Mouse (Mus musculus): Measurements from ENCODE around the gene Socs3. TPM values are rescaled to one million over a fixed set of nuclear protein-coding genes. Genes with fewer than 3 reads are reported as not detected.

Gene Socs3
- polyA plus RNA-seq, 1 experiment from 2014 or later: 19.1 TPM

DNA sequence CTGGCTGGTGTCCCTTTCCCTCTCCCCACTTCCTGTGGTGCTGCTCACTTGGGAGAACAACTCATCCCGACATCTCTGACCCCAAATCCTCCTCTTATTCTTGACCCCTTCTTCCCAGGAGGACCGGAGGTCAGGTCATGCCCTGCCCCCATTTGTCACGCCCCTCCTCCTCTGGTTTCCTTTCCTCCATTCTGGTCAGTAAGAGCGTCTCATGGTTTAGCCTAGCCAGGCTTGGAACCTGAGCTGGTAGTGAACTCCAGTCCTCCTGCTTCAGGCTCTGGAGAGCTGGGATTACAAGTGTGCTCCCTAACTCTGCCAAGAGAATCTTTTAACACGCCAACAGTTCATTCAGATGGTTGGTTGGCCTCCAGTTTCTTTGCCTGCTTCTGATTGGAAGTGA, 50.6 kb downstream of the Socs3 start:
- ATAC-seq: no peak
- Histone ChIP-seq H3K9me3 (no peaks in the 10 kb centered on the region), H3K4me3 (replicated peaks) (no peak overlapping the region), H3K4me1 (replicated peaks) (peaks cover 10% of the 10 kb centered on the region; the same call in 1 of the 2 replicates), H3K27ac (no peak overlapping the region), H3K4me2 (replicated peaks) (no peak overlapping the region), H3K27me3 (replicated peaks) (no peaks in the 10 kb centered on the region), H3K36me3 (no peaks in the 10 kb centered on the region), H3K9ac (no peak overlapping the region)
- WGBS: 23% methylated on average over 5 of the region's 5 CpGs

DNA sequence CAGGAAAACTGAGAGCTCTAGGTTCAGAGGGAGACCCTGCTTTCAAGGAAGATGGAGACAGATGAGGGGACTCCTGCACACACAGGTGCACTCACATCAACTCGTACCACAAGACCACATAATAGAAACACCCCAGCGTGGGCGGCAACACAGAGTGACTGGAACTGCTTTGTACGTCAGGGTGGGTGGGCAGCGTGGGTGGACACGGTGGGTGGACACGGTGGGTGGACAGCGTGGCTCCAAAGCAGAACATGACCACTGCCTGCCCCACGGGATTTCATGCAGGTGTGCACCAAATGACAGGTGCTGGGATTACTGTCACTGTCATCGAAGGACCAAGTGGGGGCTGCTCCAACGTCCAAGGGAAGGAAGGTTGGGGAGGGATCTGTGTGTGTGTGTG, 51.3 kb downstream of the Socs3 start:
- Histone ChIP-seq H3K4me2 (replicated peaks) (no peak overlapping the region), H3K4me1 (replicated peaks) (peaks cover 11% of the 10 kb centered on the region; the same call in 1 of the 2 replicates), H3K27me3 (replicated peaks) (no peaks in the 10 kb centered on the region), H3K9ac (no peak overlapping the region), H3K27ac (no peak overlapping the region), H3K36me3 (no peaks in the 10 kb centered on the region), H3K4me3 (replicated peaks) (no peak overlapping the region), H3K9me3 (no peaks in the 10 kb centered on the region)
- 80% methylated on average over 11 of the region's 11 CpGs for WGBS
- no peak for ATAC-seq

Other genes starting within 250 kb of the Socs3 start
- 6.6 and 7.7 TPM in 2 replicates for gene Tmc8, start 188.0 kb downstream of the Socs3 start, polyA plus RNA-seq (2015; fragmentation: Nextera tagmentation; extraction: Ambion mirVana)
- 28.3 and 34.7 TPM in 2 replicates for gene Tmc6, start 187.8 kb downstream of the Socs3 start, polyA plus RNA-seq (2015; fragmentation: Nextera tagmentation; extraction: Ambion mirVana)
- 1.1 and 1.2 TPM in 2 replicates for gene 6030468B19Rik, start 172.4 kb downstream of the Socs3 start, polyA plus RNA-seq (2015; fragmentation: Nextera tagmentation; extraction: Ambion mirVana)
- gene Gm20708, start 160.4 kb downstream of the Socs3 start, polyA plus RNA-seq (2015; fragmentation: Nextera tagmentation; extraction: Ambion mirVana): 0.26 and 0.38 TPM in 2 replicates
- gene Syngr2, start 160.4 kb downstream of the Socs3 start, polyA plus RNA-seq (2015; fragmentation: Nextera tagmentation; extraction: Ambion mirVana): 135 and 151 TPM in 2 replicates
- gene Afmid, start 144.1 kb downstream of the Socs3 start, polyA plus RNA-seq (2015; fragmentation: Nextera tagmentation; extraction: Ambion mirVana): 8.3 and 8.9 TPM in 2 replicates
- gene Tk1, start 144.0 kb downstream of the Socs3 start, polyA plus RNA-seq (2015; fragmentation: Nextera tagmentation; extraction: Ambion mirVana): 144 and 146 TPM in 2 replicates
- 307 and 336 TPM in 2 replicates for gene Birc5, start 120.8 kb downstream of the Socs3 start, polyA plus RNA-seq (2015; fragmentation: Nextera tagmentation; extraction: Ambion mirVana)
- gene Tmem235, start 109.3 kb downstream of the Socs3 start, polyA plus RNA-seq (2015; fragmentation: Nextera tagmentation; extraction: Ambion mirVana): not detected in 2 replicates
- 7.1 and 9.7 TPM in 2 replicates for gene Tha1, start 96.6 kb downstream of the Socs3 start, polyA plus RNA-seq (2015; fragmentation: Nextera tagmentation; extraction: Ambion mirVana)
- 32.6 and 33.5 TPM in 2 replicates for gene Pgs1, start 16.2 kb upstream of the Socs3 start, polyA plus RNA-seq (2015; fragmentation: Nextera tagmentation; extraction: Ambion mirVana)
- gene Dnah17, start 160.6 kb upstream of the Socs3 start, polyA plus RNA-seq (2015; fragmentation: Nextera tagmentation; extraction: Ambion mirVana): 0.08 and 0.16 TPM in 2 replicates

All from intestine, embryonic 15.5 days (tissue).